Mouse (Mus musculus): Measurements from ENCODE around the gene Slamf8. TPM values are rescaled to one million over a fixed set of nuclear protein-coding genes. Genes with fewer than 3 reads are reported as not detected.

Slamf8 gene
- polyA plus RNA-seq (2015; fragmentation: Nextera tagmentation; extraction: Ambion mirVana) = 0.21 TPM in 1 of 2 replicates, not detected in the other

- H3K4me2 ChIP-seq (ENCODE audit: low read depth, low read length) = no peak within 1 kb of the TSS
- no peaks in the 10 kb centered on the region for H3K27me3 ChIP-seq (ENCODE audit: control insufficient read depth, insufficient read depth, low read depth, low read length)
- no peak within 1 kb of the TSS for H3K4me3 ChIP-seq (ENCODE audit: low read length)
- WGBS = 58% methylated on average over 7 of the region's 7 CpGs
- ATAC-seq (ENCODE audit: low read depth) = no peak
- no peaks in the 10 kb centered on the region for H3K9me3 ChIP-seq (ENCODE audit: control insufficient read depth, low read length)
- no peak within 1 kb of the TSS for H3K9ac ChIP-seq (ENCODE audit: low read length)
- no peak within 1 kb of the TSS for H3K27ac ChIP-seq (ENCODE audit: low read length)
- no peaks in the 10 kb centered on the region for H3K36me3 ChIP-seq (ENCODE audit: control insufficient read depth, insufficient read depth, low read length)
- no peaks in the 10 kb centered on the region for H3K4me1 ChIP-seq (replicated peaks; ENCODE audit: control insufficient read depth, insufficient read depth, low read length)
Measured at GRCm38 (mm10) chr1:172590385-172590784, at the start of gene Slamf8. TSS of gene Slamf8 (minus strand) at chr1:172590568.

- Histone ChIP-seq H3K27ac (ENCODE audit: low read length) (0 out of 2 replicates have a peak overlapping the region, but pooled peaks have one; percentile 24), H3K9me3 (ENCODE audit: control insufficient read depth, low read length) (no peaks in the 10 kb centered on the region), H3K36me3 (ENCODE audit: control insufficient read depth, insufficient read depth, low read length) (no peaks in the 10 kb centered on the region), H3K27me3 (ENCODE audit: control insufficient read depth, insufficient read depth, low read depth, low read length) (no peaks in the 10 kb centered on the region), H3K4me1 (replicated peaks; ENCODE audit: control insufficient read depth, insufficient read depth, low read length) (peaks cover 7% of the 10 kb centered on the region), H3K9ac (ENCODE audit: low read length) (no peak overlapping the region), H3K4me3 (ENCODE audit: low read length) (no peak overlapping the region), H3K4me2 (ENCODE audit: low read depth, low read length) (no peak overlapping the region)
- WGBS = 18% methylated on average over 2 of the region's 2 CpGs
- ATAC-seq (ENCODE audit: low read depth) = peak; percentile 41; the same call in 1 of the 2 replicates
Measured at GRCm38 (mm10) chr1:172638781-172639180, 48.4 kb upstream of the Slamf8 start.

- H3K9me3 ChIP-seq (ENCODE audit: control insufficient read depth, low read length) = no peaks in the 10 kb centered on the region
- peaks cover 7% of the 10 kb centered on the region for H3K4me1 ChIP-seq (replicated peaks; ENCODE audit: control insufficient read depth, insufficient read depth, low read length)
- ATAC-seq (ENCODE audit: low read depth) = no peak
- H3K9ac ChIP-seq (ENCODE audit: low read length) = no peak overlapping the region
- H3K4me2 ChIP-seq (ENCODE audit: low read depth, low read length) = no peak overlapping the region
- 54% methylated on average over 4 of the region's 4 CpGs for whole genome bisulfite sequencing
- no peak overlapping the region for H3K27ac ChIP-seq (ENCODE audit: low read length)
- H3K4me3 ChIP-seq (ENCODE audit: low read length) = no peak overlapping the region
- H3K27me3 ChIP-seq (ENCODE audit: control insufficient read depth, insufficient read depth, low read depth, low read length) = no peaks in the 10 kb centered on the region
- no peaks in the 10 kb centered on the region for H3K36me3 ChIP-seq (ENCODE audit: control insufficient read depth, insufficient read depth, low read length)
Measured at GRCm38 (mm10) chr1:172637801-172638200, 47.4 kb upstream of the Slamf8 start.

- Histone ChIP-seq H3K4me1 (replicated peaks; ENCODE audit: control insufficient read depth, insufficient read depth, low read length) (peaks cover 7% of the 10 kb centered on the region), H3K36me3 (ENCODE audit: control insufficient read depth, insufficient read depth, low read length) (no peaks in the 10 kb centered on the region), H3K4me3 (ENCODE audit: low read length) (no peak overlapping the region), H3K27ac (ENCODE audit: low read length) (no peak overlapping the region), H3K4me2 (ENCODE audit: low read depth, low read length) (no peak overlapping the region), H3K9me3 (ENCODE audit: control insufficient read depth, low read length) (no peaks in the 10 kb centered on the region), H3K9ac (ENCODE audit: low read length) (no peak overlapping the region), H3K27me3 (ENCODE audit: control insufficient read depth, insufficient read depth, low read depth, low read length) (no peaks in the 10 kb centered on the region)
- ATAC-seq (ENCODE audit: low read depth) = no peak
- WGBS = 80% methylated on average over 5 of the region's 5 CpGs
Measured at GRCm38 (mm10) chr1:172636266-172636665, 45.9 kb upstream of the Slamf8 start.

GRCm38 (mm10) chr1:172635258-172635657, 44.9 kb upstream of the Slamf8 start:
- Histone ChIP-seq H3K9ac (ENCODE audit: low read length) (peak overlapping the region; percentile 28; the same call in 1 of the 2 replicates), H3K36me3 (ENCODE audit: control insufficient read depth, insufficient read depth, low read length) (no peaks in the 10 kb centered on the region), H3K4me3 (ENCODE audit: low read length) (no peak overlapping the region), H3K27me3 (ENCODE audit: control insufficient read depth, insufficient read depth, low read depth, low read length) (no peaks in the 10 kb centered on the region), H3K27ac (ENCODE audit: low read length) (peak overlapping the region; percentile 63), H3K4me2 (ENCODE audit: low read depth, low read length) (no peak overlapping the region), H3K4me1 (replicated peaks; ENCODE audit: control insufficient read depth, insufficient read depth, low read length) (peaks cover 7% of the 10 kb centered on the region), H3K9me3 (ENCODE audit: control insufficient read depth, low read length) (no peaks in the 10 kb centered on the region)
- ATAC-seq (ENCODE audit: low read depth) = no peak
- WGBS = 22% methylated on average over 4 of the region's 4 CpGs

- Histone ChIP-seq H3K4me2 (ENCODE audit: low read depth, low read length) (no peak overlapping the region), H3K4me1 (replicated peaks; ENCODE audit: control insufficient read depth, insufficient read depth, low read length) (peaks cover 7% of the 10 kb centered on the region), H3K27ac (ENCODE audit: low read length) (no peak overlapping the region), H3K27me3 (ENCODE audit: control insufficient read depth, insufficient read depth, low read depth, low read length) (no peaks in the 10 kb centered on the region), H3K4me3 (ENCODE audit: low read length) (no peak overlapping the region), H3K9ac (ENCODE audit: low read length) (no peak overlapping the region), H3K9me3 (ENCODE audit: control insufficient read depth, low read length) (no peaks in the 10 kb centered on the region), H3K36me3 (ENCODE audit: control insufficient read depth, insufficient read depth, low read length) (no peaks in the 10 kb centered on the region)
- 78% methylated on average over 2 of the region's 2 CpGs for WGBS
- ATAC-seq (ENCODE audit: low read depth) = no peak
Measured at GRCm38 (mm10) chr1:172634136-172634535, 43.8 kb upstream of the Slamf8 start.

- WGBS = under 1% methylated on average over 53 of the region's 53 CpGs
- H3K27me3 ChIP-seq (ENCODE audit: control insufficient read depth, insufficient read depth, low read depth, low read length) = no peaks in the 10 kb centered on the region
- H3K4me2 ChIP-seq (ENCODE audit: low read depth, low read length) = peak within 1 kb of the TSS; percentile 80
- peak within 1 kb of the TSS; percentile 78 for H3K4me3 ChIP-seq (ENCODE audit: low read length)
- peak within 1 kb of the TSS; percentile 95 for H3K27ac ChIP-seq (ENCODE audit: low read length)
- peaks cover 3% of the 10 kb centered on the region for H3K4me1 ChIP-seq (replicated peaks; ENCODE audit: control insufficient read depth, insufficient read depth, low read length)
- H3K9ac ChIP-seq (ENCODE audit: low read length) = peak within 1 kb of the TSS; percentile 83
- H3K36me3 ChIP-seq (ENCODE audit: control insufficient read depth, insufficient read depth, low read length) = no peaks in the 10 kb centered on the region
- peak; percentile 98 for ATAC-seq (ENCODE audit: low read depth)
- H3K9me3 ChIP-seq (ENCODE audit: control insufficient read depth, low read length) = no peaks in the 10 kb centered on the region
Measured at GRCm38 (mm10) chr1:172632451-172633326, 42.3 kb upstream of the Slamf8 start, which contains the start of gene Dusp23. TSS of gene Dusp23 (minus strand) at chr1:172632962.

- Histone ChIP-seq H3K27me3 (ENCODE audit: control insufficient read depth, insufficient read depth, low read depth, low read length) (no peaks in the 10 kb centered on the region), H3K36me3 (ENCODE audit: control insufficient read depth, insufficient read depth, low read length) (no peaks in the 10 kb centered on the region), H3K27ac (ENCODE audit: low read length) (0 out of 2 replicates have a peak overlapping the region, but pooled peaks have one; percentile 17), H3K4me2 (ENCODE audit: low read depth, low read length) (no peak overlapping the region), H3K9ac (ENCODE audit: low read length) (no peak overlapping the region), H3K4me1 (replicated peaks; ENCODE audit: control insufficient read depth, insufficient read depth, low read length) (peaks cover 3% of the 10 kb centered on the region), H3K9me3 (ENCODE audit: control insufficient read depth, low read length) (no peaks in the 10 kb centered on the region), H3K4me3 (ENCODE audit: low read length) (no peak overlapping the region)
- 88% methylated on average over 5 of the region's 5 CpGs for WGBS
- no peak for ATAC-seq (ENCODE audit: low read depth)
Measured at GRCm38 (mm10) chr1:172631721-172632120, 41.4 kb upstream of the Slamf8 start.

- WGBS = 61% methylated on average over 7 of the region's 7 CpGs
- H3K4me3 ChIP-seq (ENCODE audit: low read length) = no peak overlapping the region
Measured at GRCm38 (mm10) chr1:172629831-172630230, 39.5 kb upstream of the Slamf8 start.

More at GRCm38 (mm10) chr1:172629831-172630230, 39.5 kb upstream of the Slamf8 start:
- ATAC-seq (ENCODE audit: low read depth) = no peak
- no peak overlapping the region for H3K9ac ChIP-seq (ENCODE audit: low read length)
- H3K27me3 ChIP-seq (ENCODE audit: control insufficient read depth, insufficient read depth, low read depth, low read length) = no peaks in the 10 kb centered on the region
- H3K9me3 ChIP-seq (ENCODE audit: control insufficient read depth, low read length) = no peaks in the 10 kb centered on the region
- H3K27ac ChIP-seq (ENCODE audit: low read length) = no peak overlapping the region
- H3K4me2 ChIP-seq (ENCODE audit: low read depth, low read length) = no peak overlapping the region
- no peaks in the 10 kb centered on the region; the same call in none of the 2 replicates for H3K4me1 ChIP-seq (replicated peaks; ENCODE audit: control insufficient read depth, insufficient read depth, low read length)
- H3K36me3 ChIP-seq (ENCODE audit: control insufficient read depth, insufficient read depth, low read length) = no peaks in the 10 kb centered on the region
